Mouse (Mus musculus) heart, postnatal 14 days (tissue): ENCODE results near the gene Smyd1. TPM values are rescaled to one million over a fixed set of nuclear protein-coding genes. Genes with fewer than 3 reads are reported as not detected.

Experiments used
- DNase-seq, 2 experiments: peaks; one replicate each; pipeline ENCODE4 v3.0.0; 2021 to 2022
- intact Hi-C: fragments of 180-260 bp; cut with DNase I; formaldehyde crosslinking; loops from one replicate; pipeline ENCODE4 v1.15.1; 2025
- microRNA-seq, 2 experiments: library from miRNA; unstranded; fragments of <30 nt; microRNA quantifications; one replicate each; pipeline ENCODE4 v1.2.0; 2021 to 2022
- total RNA-seq, 2 experiments: library from RNA; stranded (reverse); gene quantifications; 2 replicates each; pipeline ENCODE4 v1.2.3; 2021

The Smyd1 gene
- total RNA-seq, 2 experiments from 2014 or later, result 352 to 365 TPM

DNA sequence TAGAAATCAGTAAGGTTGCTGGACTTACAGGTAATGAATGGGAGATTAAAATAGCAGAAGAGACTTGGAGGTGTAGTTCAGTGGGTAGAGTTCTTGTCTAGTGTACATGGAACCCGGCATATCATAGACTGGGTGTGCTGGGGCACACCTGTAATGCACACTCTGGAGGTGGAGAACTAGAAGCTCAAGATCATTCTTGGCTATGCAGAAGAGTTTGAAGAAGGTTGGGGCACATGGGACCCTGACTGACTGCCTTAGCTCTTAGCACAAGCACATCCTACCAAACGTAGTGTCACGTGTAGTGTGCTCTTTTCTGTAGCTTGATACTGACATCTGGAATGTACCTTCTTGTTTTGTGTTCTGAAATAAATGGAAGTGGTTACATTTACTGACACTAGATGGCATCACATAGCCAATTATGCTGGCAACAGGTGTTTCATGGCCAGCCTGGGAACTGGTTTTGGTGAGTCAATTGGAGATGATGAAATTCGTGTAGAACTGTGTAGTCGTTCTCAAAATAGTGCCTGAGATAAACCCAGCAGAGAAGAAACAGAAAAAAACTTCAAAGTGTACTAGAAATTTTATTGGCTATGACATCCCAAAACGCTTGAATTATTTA, 155.4 kb downstream of the Smyd1 start:
- intact Hi-C loops, result loop anchor here (2.0 to 5.0 kb wide), 2 partner anchors 232 to 636 kb away; no protein-coding TSS in a partner anchor
- DNase-seq, result peak in 1 of 2 experiments; percentile 21

- intact Hi-C loops, result loop anchor here (2.0 kb wide), 1 partner anchor 260 kb away; no protein-coding TSS in a partner anchor
- no peak for DNase-seq
Measured at GRCm38 (mm10) chr6:71164394-71164793, 157.6 kb downstream of the Smyd1 start.

Small RNA genes lying within 50 kb of the gene (microRNA-seq; reads per million reads assigned to microRNA genes)
- 34.1 to 58.7 reads per million in 2 experiments for gene Mir8112

Other genes with a start within 250 kb of the Smyd1 start
- gene Thnsl2, start 177.8 kb downstream of the Smyd1 start, total RNA-seq, result 1 to 10 TPM; 3.8 to 6.4 TPM
- not detected for gene Fabp1, start 122.4 kb downstream of the Smyd1 start, total RNA-seq
- 10 to 100 TPM; 46.1 to 49.5 TPM for gene Krcc1, start 50.6 kb downstream of the Smyd1 start, total RNA-seq
- 10 to 100 TPM in 1 of 2 experiments, under 1 TPM in 1; 0.79 to 14.4 TPM for gene Cd8b1, start 555 bp upstream of the Smyd1 start, total RNA-seq
- gene Cd8a, start 51.2 kb upstream of the Smyd1 start, total RNA-seq, result 10 to 100 TPM in 1 of 2 experiments, 1 to 10 TPM in 1; 1.1 to 21.2 TPM
- gene Rmnd5a, start 118.4 kb upstream of the Smyd1 start, total RNA-seq, result 10 to 100 TPM; 73.1 to 80.3 TPM
- 10 to 100 TPM; 24.4 to 28.0 TPM for gene Rnf103, start 171.7 kb upstream of the Smyd1 start, total RNA-seq
- gene Chmp3, start 221.6 kb upstream of the Smyd1 start, total RNA-seq, result 10 to 100 TPM; 47.3 to 52.8 TPM